Mouse (Mus musculus) megakaryocyte-erythroid progenitor cell, adult 5-6 weeks (primary cell): ENCODE results near the gene Rnf225. TPM values are rescaled to one million over a fixed set of nuclear protein-coding genes. Genes with fewer than 3 reads are reported as not detected.
"Not testable (repeated sequence)": the region's sequence is repeated elsewhere in the genome, so short reads cannot be mapped to it uniquely, and the experiment has no call there.

ENCODE experiments used
- ATAC-seq: replicated peaks from 2 replicates; pipeline ENCODE4 v1.8.0; 2016; ENCODE audit warnings: mild to moderate bottlenecking, inconsistent platforms; ENCODE audit not compliant: severe bottlenecking, poor library complexity, low FRiP score, low TSS enrichment
- total RNA-seq, 2 experiments: library from RNA; stranded (forward) in 1 of 2; stranded (reverse) in 1 of 2; fragments of 200-1000, 215-1000 nt in 1 of 2; fragments of >200 nt in 1 of 2; fragmentation: Nextera tagmentation in 1 of 2; gene quantifications; 2 replicates each; pipeline ENCODE4 v1.2.3; 2014 to 2017

The Rnf225 gene
- total RNA-seq, 2 experiments from 2014 or later = 1.2 to 1.6 TPM

DNA sequence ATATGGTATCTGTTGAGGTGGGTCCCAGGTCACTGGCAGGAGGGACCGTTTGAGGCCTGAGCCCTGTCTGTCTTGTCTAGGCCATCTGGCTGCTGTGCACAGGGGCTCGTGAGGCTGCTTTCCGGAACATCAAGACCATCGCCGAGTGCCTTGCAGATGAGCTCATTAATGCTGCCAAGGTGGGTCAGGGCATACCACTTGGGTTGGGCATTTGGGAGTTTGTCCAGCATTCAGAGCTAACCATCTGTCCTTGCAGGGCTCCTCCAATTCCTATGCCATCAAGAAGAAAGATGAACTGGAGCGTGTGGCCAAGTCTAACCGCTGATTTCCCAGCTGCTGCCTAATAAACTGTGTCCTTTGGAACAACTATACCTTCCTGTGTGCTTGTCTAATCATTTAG is 900 bp upstream of the Rnf225 start:
- no peak for ATAC-seq

DNA sequence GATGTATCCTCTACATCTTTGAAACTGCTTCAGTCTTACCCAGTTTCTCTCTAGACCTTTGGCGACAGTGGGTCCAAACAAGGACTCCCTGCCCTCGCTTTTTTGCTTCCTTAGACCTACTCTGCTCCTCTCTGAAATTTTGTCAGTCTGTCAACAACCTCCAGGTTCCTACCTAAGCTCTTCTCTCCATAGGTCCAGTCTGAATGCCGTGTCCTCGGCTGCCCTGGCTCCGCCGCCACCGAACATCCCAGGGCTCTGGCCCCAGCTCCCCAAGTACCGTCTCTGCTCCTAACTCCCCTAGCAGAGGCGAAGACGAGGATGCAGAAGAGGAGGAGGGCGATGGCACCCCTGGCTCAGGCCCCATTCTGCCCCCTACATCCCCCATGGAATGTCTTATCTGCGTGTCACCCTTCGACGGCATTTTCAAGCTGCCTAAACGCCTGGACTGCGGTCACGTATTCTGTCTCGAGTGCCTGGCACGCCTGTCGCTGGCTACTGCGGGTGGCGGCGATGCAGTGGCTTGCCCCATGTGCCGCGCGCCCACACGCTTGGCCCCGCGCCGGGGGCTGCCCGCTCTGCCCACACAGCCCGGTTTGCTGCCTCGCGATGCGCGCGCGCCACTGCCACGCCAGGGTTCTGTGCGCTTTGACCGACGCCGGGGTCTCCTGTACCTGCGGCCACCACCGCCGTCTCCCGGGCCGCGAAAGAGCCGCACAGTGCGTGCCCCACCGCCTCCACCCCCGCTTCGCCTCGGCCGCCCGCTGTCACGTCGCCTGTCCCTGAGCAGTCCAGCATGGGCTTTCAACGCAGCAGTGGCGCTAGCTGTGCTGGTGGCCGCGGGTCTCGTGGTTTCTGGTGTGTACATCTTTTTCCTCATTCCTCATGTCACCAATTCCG is 725 bp downstream of the Rnf225 start:
- peak; percentile 44 for ATAC-seq

DNA sequence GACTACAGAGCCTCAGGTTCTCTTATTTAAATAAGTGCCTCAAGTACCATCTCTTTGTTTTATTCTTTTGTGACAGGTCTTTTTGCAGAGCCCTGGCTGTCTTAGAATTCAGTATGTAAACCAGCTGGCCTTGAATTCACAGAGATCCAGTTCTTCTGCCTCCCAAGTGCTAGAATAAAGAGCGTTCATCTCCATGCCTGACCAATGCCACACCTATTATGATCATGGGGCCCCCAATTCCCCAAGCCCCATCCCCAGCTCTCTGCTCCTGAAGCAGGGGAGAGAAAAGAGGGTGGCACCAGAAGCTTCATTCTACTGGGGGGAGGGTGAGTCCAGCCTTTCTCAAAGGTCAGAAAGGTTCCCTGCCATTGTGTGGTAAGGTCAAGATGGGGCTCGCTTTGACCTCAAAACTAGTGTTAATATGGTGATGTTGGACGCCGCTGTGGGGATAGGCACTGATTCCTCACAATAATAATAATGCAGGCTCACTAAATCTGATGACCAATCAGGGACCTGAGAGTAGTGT is 6.5 kb downstream of the Rnf225 start:
- ATAC-seq = no peak

DNA sequence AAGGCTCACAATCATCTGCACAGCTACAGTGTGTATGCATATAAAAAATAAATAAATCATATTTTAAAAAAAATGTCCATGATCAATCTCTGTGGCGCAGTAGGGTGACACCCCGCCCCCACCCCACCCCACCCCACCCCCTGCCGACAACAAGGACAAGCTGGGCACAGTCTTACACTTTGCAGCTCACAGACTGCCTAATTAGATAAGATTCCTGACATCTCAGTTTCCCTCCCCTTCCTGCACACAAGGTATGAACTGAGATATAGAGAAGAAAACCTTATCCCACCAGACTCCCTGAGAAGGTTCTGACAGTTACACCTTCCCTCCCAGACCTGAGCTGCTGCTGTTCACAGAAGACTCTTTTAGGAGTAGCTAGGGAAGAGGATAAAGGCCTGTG is 7.6 kb downstream of the Rnf225 start:
- peak; percentile 59; the same call in 1 of the 2 replicates for ATAC-seq

DNA sequence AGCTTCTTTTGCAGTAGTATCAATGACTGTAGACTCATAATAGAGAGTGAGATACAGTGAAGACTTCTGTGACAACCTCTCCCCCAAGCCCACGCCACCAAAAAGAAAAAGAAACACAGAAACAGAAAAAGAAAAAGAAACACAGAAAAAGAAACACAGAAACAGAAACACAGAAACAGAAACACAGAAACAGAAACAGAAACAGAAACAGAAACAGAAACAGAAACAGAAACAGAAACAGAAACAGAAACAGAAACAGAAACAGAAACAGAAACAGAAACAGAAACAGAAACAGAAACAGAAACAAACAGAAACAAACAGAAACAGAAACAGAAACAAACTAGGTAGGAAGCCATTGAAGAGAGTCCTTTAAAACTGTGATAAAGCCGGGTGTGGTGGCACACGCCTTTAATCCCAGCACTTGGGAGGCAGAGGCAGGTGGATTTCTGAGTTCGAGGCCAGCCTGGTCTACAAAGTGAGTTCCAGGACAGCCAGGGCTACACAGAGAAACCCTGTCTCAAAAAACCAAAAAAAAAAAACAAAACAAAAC is 10.1 kb downstream of the Rnf225 start:
- not testable (repeated sequence) for ATAC-seq

DNA sequence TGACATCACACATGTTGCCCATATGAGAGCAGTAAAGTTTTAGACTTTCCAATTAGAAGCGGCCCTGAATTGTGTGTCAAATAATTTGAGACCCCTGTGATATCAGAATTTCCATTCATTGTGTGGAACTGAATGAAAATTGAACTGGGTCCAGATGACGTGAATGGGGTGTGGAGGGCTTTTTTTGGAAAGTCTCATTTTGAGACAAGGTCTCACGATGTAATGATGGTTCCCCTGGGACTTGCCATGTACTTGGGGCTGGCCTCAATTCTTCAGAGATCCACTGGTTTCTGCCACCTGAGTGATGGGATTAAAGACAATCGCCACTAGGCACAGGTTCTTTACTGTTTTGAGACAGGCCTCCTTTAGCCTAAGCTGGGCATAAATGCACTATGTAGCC is 13.4 kb downstream of the Rnf225 start:
- no peak for ATAC-seq

DNA sequence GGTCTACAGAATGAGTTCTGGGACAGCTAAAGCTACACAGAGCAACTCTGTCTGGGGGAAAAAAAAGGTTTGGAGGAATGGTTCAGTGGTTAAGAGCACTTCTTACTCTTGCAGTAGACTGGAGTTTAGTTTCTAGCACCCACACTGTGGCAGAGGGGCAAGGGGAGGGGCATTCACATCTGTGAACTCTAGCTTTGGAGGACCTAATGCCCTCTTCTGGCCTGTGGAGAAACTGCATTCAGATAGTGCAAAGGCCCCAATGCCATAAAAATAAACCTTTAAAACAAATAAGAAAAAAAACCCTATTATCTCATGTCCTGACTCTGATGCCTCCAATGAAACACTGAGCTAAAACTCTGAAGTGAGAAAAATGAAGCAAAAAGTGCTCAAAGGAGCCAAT is 16.3 kb downstream of the Rnf225 start:
- ATAC-seq = peak; percentile 92

DNA sequence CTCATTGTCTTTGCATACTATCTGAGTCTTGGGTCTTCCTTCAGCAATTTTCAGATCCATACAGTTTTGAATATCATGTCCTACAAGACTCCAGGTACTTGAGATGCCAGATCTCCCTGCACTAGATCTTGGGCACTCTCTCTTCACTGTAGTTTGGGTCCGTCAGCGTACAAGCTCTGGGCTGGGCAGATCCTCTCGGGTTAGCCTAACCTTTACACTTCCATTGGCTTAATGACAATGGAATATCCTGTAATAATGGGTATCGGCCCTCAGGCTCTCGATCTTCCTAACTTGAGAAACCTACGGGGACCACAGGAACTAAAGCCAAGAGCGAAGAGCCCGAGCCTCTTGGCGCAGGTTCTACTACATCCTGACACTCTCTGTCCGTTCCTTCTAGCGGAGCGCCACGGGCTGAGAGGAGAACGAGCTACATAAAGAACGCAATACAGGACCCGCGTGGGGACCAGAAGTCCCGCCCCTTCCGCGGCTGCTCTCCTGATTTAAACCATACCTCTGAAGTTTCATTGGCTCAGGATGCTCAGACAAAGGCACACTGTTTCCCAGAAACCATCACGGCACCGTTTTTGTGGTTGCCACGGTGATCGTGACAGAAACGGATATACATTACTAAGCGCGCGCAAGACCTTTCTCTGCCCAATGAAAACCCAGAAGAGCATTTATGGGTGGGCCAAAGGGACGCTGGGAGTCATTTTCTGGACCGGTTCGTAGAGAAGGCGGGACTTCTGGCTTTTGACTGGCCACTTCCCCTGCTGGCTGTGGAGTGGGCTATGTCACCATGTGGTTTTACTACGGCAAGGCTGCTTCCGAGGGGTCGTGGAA is 22.0 kb downstream of the Rnf225 start:
- ATAC-seq = peak; percentile 97

DNA sequence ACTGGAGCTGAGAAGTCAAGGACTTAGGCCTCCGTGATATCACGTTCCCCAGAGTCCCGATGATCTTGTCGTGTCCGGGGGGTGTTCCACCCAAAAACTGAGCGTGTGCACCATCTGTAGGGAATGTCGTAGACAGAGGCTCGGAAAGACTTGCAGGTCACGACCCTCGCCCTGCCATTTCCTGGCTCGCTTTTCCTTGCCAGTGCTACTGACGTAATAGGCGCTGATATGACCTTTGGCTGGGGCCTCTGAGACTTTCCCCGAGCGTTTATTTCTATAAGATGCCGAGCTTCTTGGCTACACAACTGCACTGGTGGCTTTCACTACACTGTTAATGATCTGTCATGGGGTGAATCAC is 22.6 kb downstream of the Rnf225 start:
- ATAC-seq = peak; percentile 45

DNA sequence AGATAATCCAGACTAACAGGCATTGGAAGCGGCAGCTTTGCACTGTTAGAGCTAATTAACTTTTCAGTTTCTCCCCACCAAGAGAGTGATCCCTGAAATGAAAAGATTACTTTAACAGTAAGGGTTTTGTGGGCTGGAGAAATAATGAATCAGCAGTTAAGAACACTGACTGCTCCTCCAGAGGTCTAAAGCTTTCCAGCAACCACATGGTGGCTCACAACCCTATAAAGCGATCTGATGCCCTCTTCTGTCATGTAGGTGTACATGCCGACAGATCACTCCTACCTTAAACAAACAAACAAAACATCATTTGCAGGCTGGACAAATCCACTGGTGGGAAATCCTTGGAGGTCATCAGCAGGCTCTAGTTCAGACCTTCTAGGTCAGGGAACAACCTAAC is 27.7 kb downstream of the Rnf225 start:
- peak; percentile 89 for ATAC-seq

DNA sequence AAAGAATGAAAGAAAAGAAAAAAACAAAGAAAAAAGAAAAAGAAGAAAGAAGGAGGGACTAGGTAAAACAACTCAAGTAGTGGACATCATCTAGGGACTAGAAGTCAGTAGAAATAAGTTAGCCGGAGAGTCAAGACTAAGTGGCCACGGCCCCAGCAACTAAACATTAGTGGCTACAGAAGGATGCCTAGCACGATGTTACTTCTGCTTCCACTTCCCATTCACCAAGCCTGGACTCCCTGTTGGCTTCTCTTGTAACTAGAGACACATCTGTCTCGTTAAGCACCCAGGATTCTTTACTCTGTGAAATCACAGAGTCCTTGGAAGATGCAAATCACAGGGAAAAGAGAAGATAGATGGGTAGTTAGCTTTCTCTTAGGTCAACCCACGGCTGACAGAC is 30.3 kb downstream of the Rnf225 start:
- ATAC-seq = no peak

DNA sequence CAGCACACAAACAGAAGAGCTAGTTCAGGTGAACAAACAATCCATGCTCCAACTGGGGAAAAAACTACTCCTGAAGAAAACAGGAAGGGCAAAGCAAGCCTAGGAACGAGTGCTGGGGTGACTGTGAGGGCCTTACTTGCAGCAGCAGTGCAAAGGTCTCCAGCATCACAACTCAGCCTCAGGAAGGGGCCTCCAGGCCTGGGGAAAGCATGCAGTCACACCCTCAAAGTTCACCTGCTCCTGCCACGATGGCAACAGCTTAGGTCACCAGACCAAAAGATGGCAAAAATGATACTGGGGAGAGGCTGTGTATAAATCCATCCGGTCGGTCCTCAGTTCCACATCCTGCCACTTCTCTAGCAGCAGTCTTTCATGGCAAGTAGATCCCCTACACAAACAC is 31.7 kb downstream of the Rnf225 start:
- ATAC-seq = no peak

DNA sequence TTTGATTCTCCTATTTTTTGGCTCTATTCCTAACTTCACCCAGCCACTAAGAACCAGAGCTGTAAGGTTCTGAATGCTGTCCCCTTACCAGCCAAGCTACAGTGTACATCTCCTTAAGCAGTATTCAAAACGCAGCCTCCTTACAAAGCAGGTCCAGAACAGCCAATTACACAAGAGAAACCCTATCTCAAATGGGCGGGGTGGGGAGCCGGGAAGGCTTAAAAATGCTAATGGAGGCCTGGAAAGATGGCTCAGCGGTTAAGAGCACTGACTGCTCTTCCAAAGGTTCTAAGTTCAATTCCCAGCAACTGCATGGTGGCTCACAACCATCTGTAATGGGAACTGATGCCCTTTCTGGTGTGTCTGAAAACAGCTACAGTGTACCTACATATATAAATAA is 32.5 kb downstream of the Rnf225 start:
- no peak for ATAC-seq

DNA sequence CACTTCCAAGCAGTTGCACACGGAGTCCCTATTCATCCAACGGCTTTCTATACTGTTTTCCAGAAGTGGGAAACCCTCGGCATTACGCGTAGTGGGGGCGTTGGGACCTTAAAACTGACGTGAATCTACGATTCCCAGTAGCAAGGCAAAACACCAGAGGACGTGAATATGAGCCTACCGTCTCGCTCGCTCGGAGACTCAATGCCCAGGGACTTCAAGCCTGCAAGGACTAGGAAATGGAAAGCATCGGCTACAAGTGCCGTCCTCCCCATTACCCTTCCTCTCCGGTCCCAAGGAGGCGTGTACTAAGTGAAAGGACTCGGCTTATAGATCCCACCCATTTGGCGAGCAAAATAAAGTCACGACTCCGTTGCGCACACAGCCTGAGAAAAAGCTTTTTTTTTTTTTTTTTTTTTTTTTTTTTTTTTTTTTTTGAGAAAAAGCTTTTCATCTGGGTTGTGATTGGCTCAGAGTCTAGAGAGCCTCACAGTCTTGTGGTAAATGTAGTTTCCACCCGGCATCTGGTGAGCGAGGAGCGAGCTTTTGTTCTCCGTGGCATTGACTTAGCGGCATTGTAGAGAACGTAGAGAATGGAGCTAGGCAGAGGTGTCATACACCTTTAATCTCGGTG is 34.4 kb downstream of the Rnf225 start:
- ATAC-seq = peak; percentile 71

DNA sequence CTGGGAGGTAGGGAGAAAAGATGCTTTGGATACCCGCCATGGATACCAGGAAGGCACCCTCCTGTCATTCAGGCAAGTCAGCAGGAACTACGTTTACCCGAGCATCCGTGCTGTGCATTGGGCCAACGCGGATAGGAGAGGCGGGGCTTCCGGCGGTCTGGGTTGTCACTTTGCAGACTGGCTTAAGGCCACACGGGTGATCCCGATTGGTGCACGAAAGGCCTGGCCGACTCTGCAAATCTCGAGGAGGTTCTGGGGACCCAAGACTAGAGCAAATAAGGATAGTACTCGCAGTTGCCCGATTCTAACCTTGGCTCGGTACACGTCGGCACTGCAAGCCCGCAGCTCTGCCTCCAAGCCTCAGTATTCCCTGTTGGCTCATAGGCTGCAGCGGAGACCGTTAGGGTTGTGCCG is 38.5 kb downstream of the Rnf225 start, which contains the start of gene Zfp324:
Gene Zfp324, plus strand, starts transcription at position 161 of the 414 bp plus-strand sequence.
- ATAC-seq = peak; percentile 90

DNA sequence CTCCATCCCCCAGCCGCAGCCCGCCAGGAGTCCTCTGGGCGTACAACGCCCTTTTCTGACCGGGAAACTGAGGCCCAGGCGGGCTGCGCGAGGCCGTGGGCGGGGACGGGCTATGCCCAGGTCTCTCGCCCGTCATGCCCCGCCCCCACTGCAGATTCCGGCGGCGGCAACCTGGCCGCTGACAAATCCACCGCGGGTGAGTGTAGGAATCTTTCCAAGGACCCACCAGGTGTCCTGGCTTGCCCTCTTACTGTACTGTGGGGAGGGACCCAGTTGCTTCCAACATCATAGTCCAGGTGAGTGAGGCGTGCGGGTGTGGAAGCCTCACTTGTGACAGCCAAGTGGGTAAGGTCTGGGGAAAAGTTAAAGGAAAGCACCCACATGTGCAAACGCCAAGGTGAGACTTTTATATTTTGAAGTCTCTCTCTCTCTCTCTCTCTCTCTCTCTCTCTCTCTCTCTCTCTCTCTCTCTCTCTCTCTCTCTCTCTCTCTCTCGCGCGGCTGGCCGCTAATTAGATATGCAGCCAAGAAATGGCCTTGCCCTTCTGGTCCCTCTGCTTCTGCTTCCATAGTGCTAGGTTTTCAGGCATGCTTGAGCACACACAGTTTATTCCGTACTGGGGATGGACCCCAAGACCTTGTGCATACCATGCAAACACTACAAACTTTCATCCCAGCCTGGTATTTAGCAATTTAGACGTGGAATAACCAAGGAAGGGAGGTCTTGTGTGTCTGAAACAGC is 39.1 kb downstream of the Rnf225 start:
- ATAC-seq = peak; percentile 55

DNA sequence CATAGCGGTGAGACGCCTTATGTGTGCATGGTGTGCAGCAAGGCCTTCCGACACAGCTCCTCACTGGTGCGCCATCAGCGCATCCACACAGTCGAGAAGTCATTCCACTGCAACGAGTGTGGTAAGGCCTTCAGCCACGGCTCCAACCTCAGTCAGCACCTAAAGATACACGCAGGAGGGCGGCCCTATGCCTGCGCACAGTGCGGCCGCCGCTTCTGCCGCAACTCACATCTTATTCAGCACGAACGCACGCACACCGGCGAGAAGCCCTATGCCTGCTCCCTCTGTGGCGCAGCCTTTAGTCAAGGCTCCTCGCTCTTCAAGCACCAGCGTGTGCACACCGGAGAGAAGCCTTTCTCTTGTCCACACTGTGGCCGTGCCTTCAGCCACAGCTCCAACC is 43.7 kb downstream of the Rnf225 start:
- ATAC-seq = no peak

DNA sequence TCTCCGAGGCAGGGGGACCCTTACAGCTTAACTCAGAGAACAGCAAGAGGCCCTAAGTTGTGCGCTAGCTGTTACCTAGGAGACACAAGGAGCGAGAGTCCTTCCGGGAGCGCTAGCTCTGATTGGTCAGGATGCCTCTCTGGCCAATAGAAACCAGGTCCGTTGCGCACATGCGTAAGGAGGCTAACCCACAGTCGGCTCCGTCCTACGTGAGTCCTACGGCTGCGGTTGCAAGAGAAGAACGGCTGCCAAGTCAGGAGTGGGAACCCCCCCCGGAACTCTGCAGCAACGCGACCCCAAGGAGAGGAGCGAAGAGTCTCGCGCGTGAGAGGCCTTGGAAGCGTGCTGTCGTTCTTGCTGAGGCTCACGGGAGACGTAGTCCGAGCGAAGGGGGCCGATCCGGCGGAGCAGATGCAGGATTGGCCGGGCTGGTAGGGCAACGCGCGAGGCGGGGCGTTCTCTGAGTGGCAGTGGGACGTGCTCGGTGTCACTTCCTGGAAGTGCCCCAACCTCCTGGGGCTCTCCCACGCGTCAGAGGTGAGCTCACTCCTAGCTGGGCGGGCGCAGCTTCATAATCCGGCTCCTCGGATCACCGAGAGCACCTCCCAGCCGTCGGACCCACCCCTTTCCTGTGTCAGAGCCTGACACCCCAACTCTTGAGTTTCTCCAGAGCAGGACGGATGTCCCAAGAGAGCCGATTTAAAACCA is 50.6 kb downstream of the Rnf225 start, which contains the start of gene Zfp446:
Gene Zfp446, plus strand, starts transcription at position 167 of the 708 bp plus-strand sequence.
- ATAC-seq = peak; percentile 96
